Mouse (Mus musculus): ENCODE results near the gene Nsmce4a. TPM values are rescaled to one million over a fixed set of nuclear protein-coding genes. Genes with fewer than 3 reads are reported as not detected.
A peak's percentile ranks its signal among the peaks of the same experiment; 100 is the strongest.
"Not testable (repeated sequence)": the region's sequence is repeated elsewhere in the genome, so short reads cannot be mapped to it uniquely, and the experiment has no call there.

Gene Nsmce4a
- polyA plus RNA-seq, 1 experiment, result 152 TPM

DNA sequence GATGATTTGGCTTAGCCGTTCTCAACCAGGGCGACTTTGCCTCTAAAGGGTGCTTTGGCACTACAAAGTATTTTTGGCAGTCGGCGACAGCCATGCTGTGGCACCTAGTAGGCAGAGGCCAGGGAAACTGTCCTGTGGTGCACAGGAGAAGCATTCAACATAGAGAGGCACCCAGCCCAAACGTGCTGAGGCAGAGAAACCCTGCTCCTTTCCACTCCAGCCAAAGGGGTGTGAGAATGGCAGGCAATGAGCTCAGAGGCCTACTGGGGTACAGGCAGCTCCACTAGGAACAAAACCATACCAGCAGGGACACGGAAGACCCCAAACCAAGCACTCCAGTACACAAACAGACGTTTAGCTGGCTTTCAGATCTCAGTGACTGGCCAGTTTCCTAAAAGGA, 32.7 kb downstream of the Nsmce4a start:
- H3K9ac ChIP-seq (ENCODE audit: low read depth, poor library complexity, severe bottlenecking), result no peak overlapping the region
- H3K27me3 ChIP-seq (ENCODE audit: control insufficient read depth, insufficient read depth, low read length, poor library complexity, severe bottlenecking), result no peaks in the 10 kb centered on the region
- no peak overlapping the region for H3K27ac ChIP-seq (ENCODE audit: insufficient read depth, low read length)
- H3K9me3 ChIP-seq (replicated peaks; ENCODE audit: control insufficient read depth, insufficient read depth, low read length, poor library complexity, severe bottlenecking), result no peaks in the 10 kb centered on the region
- no peak overlapping the region for H3K4me3 ChIP-seq (ENCODE audit: low read depth, low read length)
- no peaks in the 10 kb centered on the region for H3K4me1 ChIP-seq (ENCODE audit: control insufficient read depth, insufficient read depth, low read length)
- TF ChIP-seq EP300 (IDR thresholded peaks at IDR 0.05; ENCODE audit: insufficient read depth, low read depth, low read length), result no peak
- no peak for TF ChIP-seq POLR2A (IDR thresholded peaks at IDR 0.05; ENCODE audit: insufficient read depth, low read length)
- TF ChIP-seq CTCF (IDR thresholded peaks at IDR 0.05; ENCODE audit: low read depth, low read length), result no peak
- H3K36me3 ChIP-seq (ENCODE audit: control insufficient read depth, insufficient read depth, low read length, poor library complexity, severe bottlenecking), result peaks cover 72% of the 10 kb centered on the region

- TF ChIP-seq EP300 (IDR thresholded peaks at IDR 0.05; ENCODE audit: insufficient read depth, low read depth, low read length), result no peak
- TF ChIP-seq CTCF (IDR thresholded peaks at IDR 0.05; ENCODE audit: low read depth, low read length), result no peak
- no peak for TF ChIP-seq POLR2A (IDR thresholded peaks at IDR 0.05; ENCODE audit: insufficient read depth, low read length)
- Histone ChIP-seq H3K9me3 (replicated peaks; ENCODE audit: control insufficient read depth, insufficient read depth, low read length, poor library complexity, severe bottlenecking) (no peaks in the 10 kb centered on the region; the same call in 1 of the 2 replicates), H3K27ac (ENCODE audit: insufficient read depth, low read length) (no peak overlapping the region), H3K4me1 (ENCODE audit: control insufficient read depth, insufficient read depth, low read length) (no peaks in the 10 kb centered on the region), H3K4me3 (ENCODE audit: low read depth, low read length) (no peak overlapping the region), H3K27me3 (ENCODE audit: control insufficient read depth, insufficient read depth, low read length, poor library complexity, severe bottlenecking) (no peaks in the 10 kb centered on the region), H3K9ac (ENCODE audit: low read depth, poor library complexity, severe bottlenecking) (no peak overlapping the region), H3K36me3 (ENCODE audit: control insufficient read depth, insufficient read depth, low read length, poor library complexity, severe bottlenecking) (peaks cover 63% of the 10 kb centered on the region)
Observed at GRCm38 (mm10) chr7:130537068-130537467, 35.9 kb downstream of the Nsmce4a start.

- Histone ChIP-seq H3K36me3 (ENCODE audit: control insufficient read depth, insufficient read depth, low read length, poor library complexity, severe bottlenecking) (peaks cover 61% of the 10 kb centered on the region), H3K9me3 (replicated peaks; ENCODE audit: control insufficient read depth, insufficient read depth, low read length, poor library complexity, severe bottlenecking) (peaks cover 4% of the 10 kb centered on the region)
Observed at GRCm38 (mm10) chr7:130535174-130535573, 37.7 kb downstream of the Nsmce4a start.

DNA sequence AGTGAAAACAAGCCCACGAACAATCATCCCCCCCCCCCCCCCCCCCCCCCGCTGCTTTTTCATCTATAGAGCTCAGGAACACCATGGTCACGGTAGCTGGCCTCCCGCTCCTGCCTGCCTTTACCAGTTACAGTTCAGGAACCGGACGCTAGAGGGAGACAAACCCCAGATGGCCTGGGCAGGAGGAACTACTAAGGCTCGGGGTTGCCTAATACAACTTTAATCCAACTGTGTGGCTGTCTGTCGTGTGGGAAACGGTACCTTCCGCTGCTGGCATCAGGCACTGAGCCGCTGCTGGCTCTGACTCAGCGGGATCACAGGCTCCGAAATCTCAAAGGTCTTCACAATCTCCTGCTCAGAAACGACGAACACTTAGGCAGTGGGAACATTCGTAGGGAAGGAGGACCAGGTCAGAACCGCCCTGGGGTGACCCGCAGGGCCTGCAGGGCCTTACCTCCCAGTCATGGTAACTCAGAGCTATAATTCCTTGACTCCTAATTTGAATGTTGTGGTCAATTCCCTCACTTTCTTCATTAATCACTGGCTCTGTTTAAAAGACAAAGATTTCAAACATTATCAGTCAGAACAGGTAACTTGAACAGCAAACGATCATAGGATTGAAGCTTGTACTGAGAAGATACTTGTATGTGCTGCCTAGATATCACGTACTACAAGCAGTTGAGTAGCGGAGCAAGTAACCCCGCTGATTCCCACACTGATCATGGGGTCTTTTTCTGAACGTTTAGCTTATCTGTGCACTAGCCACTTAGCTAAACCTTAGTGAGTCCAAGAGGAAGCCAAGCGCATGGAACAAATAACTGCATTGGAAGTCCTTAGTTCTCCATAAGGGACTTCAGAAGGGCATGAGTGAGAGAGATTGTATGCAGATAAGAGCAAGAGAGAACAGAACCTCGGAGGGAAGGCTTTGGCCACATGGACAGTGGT, 39.3 kb downstream of the Nsmce4a start:
- Histone ChIP-seq H3K9ac (ENCODE audit: low read depth, poor library complexity, severe bottlenecking) (peak overlapping the region; percentile 30; the same call in 1 of the 2 replicates), H3K4me1 (ENCODE audit: control insufficient read depth, insufficient read depth, low read length) (no peaks in the 10 kb centered on the region), H3K9me3 (replicated peaks; ENCODE audit: control insufficient read depth, insufficient read depth, low read length, poor library complexity, severe bottlenecking) (peaks cover 4% of the 10 kb centered on the region), H3K27me3 (ENCODE audit: control insufficient read depth, insufficient read depth, low read length, poor library complexity, severe bottlenecking) (no peaks in the 10 kb centered on the region), H3K27ac (ENCODE audit: insufficient read depth, low read length) (peak overlapping the region; percentile 73), H3K4me3 (ENCODE audit: low read depth, low read length) (peak overlapping the region; percentile 36), H3K36me3 (ENCODE audit: control insufficient read depth, insufficient read depth, low read length, poor library complexity, severe bottlenecking) (peaks cover 46% of the 10 kb centered on the region)
- TF ChIP-seq CTCF (IDR thresholded peaks at IDR 0.05; ENCODE audit: low read depth, low read length) (peak; percentile 94), POLR2A (IDR thresholded peaks at IDR 0.05; ENCODE audit: insufficient read depth, low read length) (no peak), EP300 (IDR thresholded peaks at IDR 0.05; ENCODE audit: insufficient read depth, low read depth, low read length) (0 out of 2 replicates have a peak, but pooled peaks have one; percentile 57)

More at GRCm38 (mm10) chr7:130535174-130535573, 37.7 kb downstream of the Nsmce4a start:
- Histone ChIP-seq H3K4me3 (ENCODE audit: low read depth, low read length) (no peak overlapping the region), H3K4me1 (ENCODE audit: control insufficient read depth, insufficient read depth, low read length) (no peaks in the 10 kb centered on the region), H3K27me3 (ENCODE audit: control insufficient read depth, insufficient read depth, low read length, poor library complexity, severe bottlenecking) (no peaks in the 10 kb centered on the region), H3K27ac (ENCODE audit: insufficient read depth, low read length) (no peak overlapping the region), H3K9ac (ENCODE audit: low read depth, poor library complexity, severe bottlenecking) (no peak overlapping the region)
- TF ChIP-seq POLR2A (IDR thresholded peaks at IDR 0.05; ENCODE audit: insufficient read depth, low read length) (no peak), CTCF (IDR thresholded peaks at IDR 0.05; ENCODE audit: low read depth, low read length) (no peak), EP300 (IDR thresholded peaks at IDR 0.05; ENCODE audit: insufficient read depth, low read depth, low read length) (no peak)

DNA sequence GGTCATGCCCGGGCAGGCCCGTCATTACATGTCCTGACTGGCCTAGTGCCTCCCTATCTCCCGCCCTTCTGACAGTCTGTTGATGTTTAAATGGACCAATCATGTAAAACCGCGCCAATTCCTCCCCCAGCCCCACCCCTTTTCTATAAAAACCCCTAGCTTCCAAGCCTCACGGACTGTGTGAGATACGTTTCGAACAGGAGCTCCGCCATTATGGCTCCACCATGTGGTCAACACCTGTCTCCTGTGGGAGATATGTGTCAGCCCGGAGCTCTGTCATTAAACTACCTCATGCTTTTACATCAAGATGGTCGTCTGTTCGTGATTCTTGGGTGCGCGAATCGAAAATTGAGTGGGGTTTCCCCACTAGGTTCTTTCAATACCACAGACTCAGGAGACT, 41.8 kb downstream of the Nsmce4a start:
- H3K9ac ChIP-seq (ENCODE audit: low read depth, poor library complexity, severe bottlenecking), result not testable (repeated sequence)
- peaks cover 29% of the 10 kb centered on the region for H3K36me3 ChIP-seq (ENCODE audit: control insufficient read depth, insufficient read depth, low read length, poor library complexity, severe bottlenecking)

DNA sequence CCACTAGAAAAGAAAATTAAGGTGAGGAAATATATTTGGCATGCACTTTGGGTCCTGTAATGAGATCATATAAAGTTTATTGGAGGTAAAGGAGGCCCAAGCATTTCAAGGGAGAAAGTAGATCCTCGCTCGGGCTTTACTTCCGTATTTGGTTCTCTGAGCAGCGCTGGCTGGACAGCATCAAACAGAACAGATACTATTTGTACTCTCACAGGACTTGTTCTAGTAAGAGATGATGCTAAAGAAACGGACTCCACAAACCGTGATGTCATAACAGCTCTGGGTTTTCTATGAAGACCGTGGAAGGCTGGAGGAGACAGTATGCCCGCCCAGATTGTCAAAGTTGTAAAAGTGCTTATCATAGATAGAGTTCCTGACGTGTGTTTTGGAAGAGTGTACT, 45.6 kb downstream of the Nsmce4a start:
- Histone ChIP-seq H3K27ac (ENCODE audit: insufficient read depth, low read length) (no peak overlapping the region), H3K27me3 (ENCODE audit: control insufficient read depth, insufficient read depth, low read length, poor library complexity, severe bottlenecking) (no peaks in the 10 kb centered on the region), H3K9ac (ENCODE audit: low read depth, poor library complexity, severe bottlenecking) (no peak overlapping the region), H3K36me3 (ENCODE audit: control insufficient read depth, insufficient read depth, low read length, poor library complexity, severe bottlenecking) (peaks cover 10% of the 10 kb centered on the region), H3K9me3 (replicated peaks; ENCODE audit: control insufficient read depth, insufficient read depth, low read length, poor library complexity, severe bottlenecking) (peaks cover 4% of the 10 kb centered on the region), H3K4me1 (ENCODE audit: control insufficient read depth, insufficient read depth, low read length) (no peaks in the 10 kb centered on the region), H3K4me3 (ENCODE audit: low read depth, low read length) (no peak overlapping the region)
- no peak for TF ChIP-seq EP300 (IDR thresholded peaks at IDR 0.05; ENCODE audit: insufficient read depth, low read depth, low read length)
- TF ChIP-seq POLR2A (IDR thresholded peaks at IDR 0.05; ENCODE audit: insufficient read depth, low read length), result no peak
- no peak for TF ChIP-seq CTCF (IDR thresholded peaks at IDR 0.05; ENCODE audit: low read depth, low read length)

More for the DNA sequence above, 41.8 kb downstream of the Nsmce4a start:
- H3K9me3 ChIP-seq (replicated peaks; ENCODE audit: control insufficient read depth, insufficient read depth, low read length, poor library complexity, severe bottlenecking); H3K4me1 ChIP-seq (ENCODE audit: control insufficient read depth, insufficient read depth, low read length); H3K4me3 ChIP-seq (ENCODE audit: low read depth, low read length); H3K27me3 ChIP-seq (ENCODE audit: control insufficient read depth, insufficient read depth, low read length, poor library complexity, severe bottlenecking): not testable (repeated sequence)
- peak overlapping the region; percentile 20; the same call in 1 of the 2 replicates for H3K27ac ChIP-seq (ENCODE audit: insufficient read depth, low read length)

Data from ES-Bruce4 (cell line).